Mouse (Mus musculus) E14TG2a.4 (cell line): ENCODE results near the gene Hsd17b2.

Experiments used
- H3K27me3 ChIP-seq: 2 replicates; pipeline ENCODE4 v1.6.1; 2014; ENCODE audit warnings: low read length, control low read depth; ENCODE audit not compliant: insufficient read depth
- H3K36me3 ChIP-seq: 2 replicates; pipeline ENCODE4 v1.6.1; 2014; ENCODE audit warnings: low read length, control low read depth; ENCODE audit not compliant: insufficient read depth
- H3K4me1 ChIP-seq: replicated peaks from 2 replicates; pipeline ENCODE4 v1.6.1; 2014; ENCODE audit warnings: low read depth, low read length, control low read depth
- H3K4me3 ChIP-seq: replicated peaks from 2 replicates; pipeline ENCODE4 v1.5.1; 2014; ENCODE audit warnings: mild to moderate bottlenecking, low read length
- H3K9me3 ChIP-seq: 2 replicates; pipeline ENCODE4 v1.6.1; 2014; ENCODE audit warnings: low read length, control low read depth
- CTCF ChIP-seq: conservative IDR thresholded peaks from 2 replicates; pipeline ENCODE4 v1.5.1; 2014; ENCODE audit warnings: low read length
- NANOG ChIP-seq: IDR thresholded peaks from 2 replicates; pipeline ENCODE4 v1.6.1; 2014; ENCODE audit warnings: borderline replicate concordance, low read length, mixed read lengths
- POU5F1 ChIP-seq: IDR thresholded peaks from 2 replicates; pipeline ENCODE4 v1.6.1; 2014; ENCODE audit warnings: low read length, borderline replicate concordance

Gene Hsd17b2

GRCm38 (mm10) chr8:117783021-117783420 is 81.3 kb downstream of the Hsd17b2 start:
- Histone ChIP-seq H3K4me1 (peaks cover 11% of the 10 kb centered on the region), H3K36me3 (peaks cover 8% of the 10 kb centered on the region), H3K9me3 (no peaks in the 10 kb centered on the region), H3K4me3 (no peak overlapping the region), H3K27me3 (peaks cover 5% of the 10 kb centered on the region)
- TF ChIP-seq POU5F1, result no peak
- TF ChIP-seq CTCF, result no peak

- Histone ChIP-seq H3K4me1 (peaks cover 11% of the 10 kb centered on the region), H3K27me3 (peaks cover 2% of the 10 kb centered on the region; the same call in 1 of the 2 replicates), H3K4me3 (no peak overlapping the region), H3K36me3 (peaks cover 38% of the 10 kb centered on the region), H3K9me3 (no peaks in the 10 kb centered on the region)
- TF ChIP-seq NANOG, result no peak
- TF ChIP-seq CTCF, result no peak
- TF ChIP-seq POU5F1, result no peak
These were observed 84.7 kb downstream of the Hsd17b2 start for GRCm38 (mm10) chr8:117786428-117786827.

- Histone ChIP-seq H3K27me3 (no peaks in the 10 kb centered on the region), H3K4me3 (no peak overlapping the region), H3K9me3 (no peaks in the 10 kb centered on the region), H3K36me3 (peaks cover 95% of the 10 kb centered on the region), H3K4me1 (peaks cover 48% of the 10 kb centered on the region)
- TF ChIP-seq CTCF (no peak), NANOG (no peak), POU5F1 (no peak)
These were observed 91.0 kb downstream of the Hsd17b2 start for GRCm38 (mm10) chr8:117792616-117793144.

GRCm38 (mm10) chr8:117794581-117794980 is 92.9 kb downstream of the Hsd17b2 start:
- no peak overlapping the region for H3K4me3 ChIP-seq
- H3K27me3 ChIP-seq, result no peaks in the 10 kb centered on the region
- TF ChIP-seq CTCF (no peak), POU5F1 (no peak), NANOG (no peak)
- H3K9me3 ChIP-seq, result no peaks in the 10 kb centered on the region
- peaks cover 98% of the 10 kb centered on the region for H3K36me3 ChIP-seq
- H3K4me1 ChIP-seq, result peaks cover 67% of the 10 kb centered on the region

GRCm38 (mm10) chr8:117796464-117796863 is 94.8 kb downstream of the Hsd17b2 start:
- TF ChIP-seq CTCF (no peak), POU5F1 (no peak), NANOG (no peak)
- Histone ChIP-seq H3K4me3 (0 out of 2 replicates have a peak overlapping the region, but pooled peaks have one; percentile 3), H3K36me3 (peaks cover 87% of the 10 kb centered on the region), H3K4me1 (peaks cover 81% of the 10 kb centered on the region), H3K9me3 (no peaks in the 10 kb centered on the region), H3K27me3 (no peaks in the 10 kb centered on the region)

GRCm38 (mm10) chr8:117798066-117798465 is 96.4 kb downstream of the Hsd17b2 start:
- Histone ChIP-seq H3K27me3 (0 out of 2 replicates have a peak, but pooled peaks cover under 1% of the 10 kb centered on the region), H3K4me3 (peak overlapping the region; percentile 97), H3K36me3 (peaks cover 71% of the 10 kb centered on the region), H3K9me3 (no peaks in the 10 kb centered on the region), H3K4me1 (peaks cover 82% of the 10 kb centered on the region)
- TF ChIP-seq POU5F1 (no peak), CTCF (no peak)

- H3K9me3 ChIP-seq, result 0 out of 2 replicates have a peak, but pooled peaks cover 8% of the 10 kb centered on the region
- peaks cover 52% of the 10 kb centered on the region for H3K4me1 ChIP-seq
- peak within 1 kb of the TSS; percentile 97 for H3K4me3 ChIP-seq
- H3K36me3 ChIP-seq, result peaks cover 36% of the 10 kb centered on the region
- H3K27me3 ChIP-seq, result peaks cover 14% of the 10 kb centered on the region; the same call in 1 of the 2 replicates
- TF ChIP-seq POU5F1, result no peak
These were observed 100.0 kb downstream of the Hsd17b2 start, which contains the start of gene Mphosph6 for GRCm38 (mm10) chr8:117801443-117802298. Mphosph6 (minus strand) TSS chr8:117801943.

GRCm38 (mm10) chr8:117802299-117802689 is 100.6 kb downstream of the Hsd17b2 start:
- H3K9me3 ChIP-seq, result 0 out of 2 replicates have a peak, but pooled peaks cover 8% of the 10 kb centered on the region
- TF ChIP-seq POU5F1, result peak; percentile 89; the same call in 1 of the 2 replicates
- no peak for TF ChIP-seq NANOG
- TF ChIP-seq CTCF, result no peak
- H3K36me3 ChIP-seq, result peaks cover 29% of the 10 kb centered on the region
- H3K27me3 ChIP-seq, result peaks cover 14% of the 10 kb centered on the region; the same call in 1 of the 2 replicates
- H3K4me1 ChIP-seq, result peaks cover 46% of the 10 kb centered on the region
- H3K4me3 ChIP-seq, result peak overlapping the region; percentile 97

GRCm38 (mm10) chr8:117805419-117805818 is 103.7 kb downstream of the Hsd17b2 start:
- no peak for TF ChIP-seq NANOG
- TF ChIP-seq POU5F1, result no peak
- TF ChIP-seq CTCF, result no peak

More at GRCm38 (mm10) chr8:117805419-117805818, 103.7 kb downstream of the Hsd17b2 start:
- Histone ChIP-seq H3K9me3 (0 out of 2 replicates have a peak, but pooled peaks cover 8% of the 10 kb centered on the region), H3K36me3 (no peaks in the 10 kb centered on the region), H3K27me3 (peaks cover 14% of the 10 kb centered on the region; the same call in 1 of the 2 replicates), H3K4me3 (no peak overlapping the region), H3K4me1 (peaks cover 15% of the 10 kb centered on the region)
